In the genomic region with DNA sequence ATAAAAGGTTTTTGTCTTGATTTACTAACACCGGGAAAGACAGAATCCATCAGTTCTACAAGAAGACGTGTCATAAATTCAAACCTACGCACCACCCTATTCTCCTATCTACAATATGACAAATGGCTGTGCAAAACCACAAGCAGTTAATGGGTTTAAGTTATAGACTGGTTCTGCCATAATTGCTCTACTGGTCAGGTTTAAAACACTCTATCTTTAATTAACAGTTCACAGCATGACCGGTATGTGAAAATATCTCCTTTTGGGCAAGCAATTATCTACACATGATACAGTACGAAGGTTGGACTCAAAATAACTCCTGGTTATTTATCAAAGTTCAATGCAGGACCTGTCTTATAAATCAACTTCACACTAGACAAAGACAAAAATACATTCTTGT, we compare ENCODE assay signal across 24 mouse cellular contexts.
DNase-seq lines count a peak whose midpoint lies in the region; ATAC-seq and TF ChIP-seq lines count a peak whose summit lies in the region.
"Had no signal": no experiment of that assay in that cellular context is flagged by ENCODE, and none has a peak within 500 bp of the region (broad histone marks: within the 10 kb centered on the region; RNA-seq: fewer than 3 reads in every experiment).

No protein-coding gene starts in this region.

- TF ChIP-seq RAD21 in MEL (IDR thresholded peaks at IDR 0.05; ENCODE audit: low read depth, low read length) = no peak

- H3K4me3 ChIP-seq in liver, postnatal 0 days (ENCODE audit: low read depth, low read length) = no peak overlapping the region
- no peak overlapping the region for H3K4me3 ChIP-seq in liver, embryonic 12.5 days
- no peak overlapping the region for H3K4me3 ChIP-seq in G1E (ENCODE audit: low read depth, low read length)
- no peak overlapping the region; a peak in 1 of 4 replicates for H3K4me3 ChIP-seq in MEL (ENCODE audit: control insufficient read depth in 1 of 2, insufficient read depth in 1 of 2, low read depth in 2 of 2, low read length in 2 of 2)
- H3K4me3 ChIP-seq in hindbrain, embryonic 16.5 days (ENCODE audit: low read length) = no peak overlapping the region
- H3K4me3 ChIP-seq: embryonic facial prominence, embryonic 13.5 days; embryonic facial prominence, embryonic 15.5 days; erythroblast, embryonic 14.5 days; forebrain, embryonic 10.5 days; forebrain, embryonic 12.5 days had no signal

- H3K4me2 ChIP-seq in liver, postnatal 0 days (ENCODE audit: low read depth, low read length) = no peak overlapping the region
- no peak overlapping the region for H3K4me2 ChIP-seq in liver, embryonic 12.5 days
- H3K4me2 ChIP-seq in hindbrain, embryonic 16.5 days (ENCODE audit: low read length) = no peak overlapping the region
- H3K4me2 ChIP-seq: embryonic facial prominence, embryonic 13.5 days; embryonic facial prominence, embryonic 15.5 days; forebrain, embryonic 12.5 days had no signal

- H3K36me3 ChIP-seq in liver, postnatal 0 days (replicated peaks; ENCODE audit: insufficient read depth, low read length) = no peaks in the 10 kb centered on the region
- H3K36me3 ChIP-seq in liver, embryonic 12.5 days = no peaks in the 10 kb centered on the region
- H3K36me3 ChIP-seq in G1E (replicated peaks) (peaks cover 30% of the 10 kb centered on the region), MEL (ENCODE audit: control insufficient read depth in 1 of 2, insufficient read depth in 2 of 2, low read length in 2 of 2) (peaks cover 0 to 19% of the 10 kb centered on the region in 2 experiments; a peak in 2 of 4 replicates)
- no peaks in the 10 kb centered on the region for H3K36me3 ChIP-seq in hindbrain, embryonic 16.5 days (ENCODE audit: control insufficient read depth, insufficient read depth, low read length)
- H3K36me3 ChIP-seq: embryonic facial prominence, embryonic 13.5 days; embryonic facial prominence, embryonic 15.5 days; forebrain, embryonic 10.5 days; forebrain, embryonic 12.5 days had no signal

- no peaks in the 10 kb centered on the region for H3K9me3 ChIP-seq in liver, postnatal 0 days (ENCODE audit: low read length)
- no peaks in the 10 kb centered on the region for H3K9me3 ChIP-seq in liver, embryonic 12.5 days (replicated peaks)
- no peaks in the 10 kb centered on the region for H3K9me3 ChIP-seq in G1E (replicated peaks)
- no peaks in the 10 kb centered on the region for H3K9me3 ChIP-seq in MEL (replicated peaks; ENCODE audit: insufficient read depth, low read length)
- no peaks in the 10 kb centered on the region for H3K9me3 ChIP-seq in hindbrain, embryonic 16.5 days (ENCODE audit: control insufficient read depth, low read length)
- H3K9me3 ChIP-seq: embryonic facial prominence, embryonic 13.5 days; embryonic facial prominence, embryonic 15.5 days; forebrain, embryonic 10.5 days; forebrain, embryonic 12.5 days had no signal

- no peak for DNase-seq in liver, postnatal 0 days
- no peak for DNase-seq in G1E (ENCODE audit: low spot score)
- peak; percentile 48 for DNase-seq in MEL (ENCODE audit: low read depth, low spot score)
- no peak for DNase-seq in adrenal gland, postnatal 36 days
- no peak for DNase-seq in urinary bladder, postnatal 25 days (ENCODE audit: low spot score)
- DNase-seq: adrenal gland, adult 2 months; adrenal gland, postnatal 10 days; adrenal gland, postnatal 25 days; cerebellum, adult 11-12 months; cerebellum, adult 2 months; cerebellum, adult 9-10 months; cerebellum, postnatal 10 days; cerebellum, postnatal 25 days; embryo, embryonic 11 days had no signal

- peak; percentile 41; the same call in 1 of the 2 replicates for TF ChIP-seq EP300 in liver, postnatal 0 days (IDR thresholded peaks at IDR 0.05; ENCODE audit: low read depth)
- TF ChIP-seq EP300 in MEL (IDR thresholded peaks at IDR 0.05; ENCODE audit: low read depth in 1 of 2, low read length in 2 of 2) = peak; percentile 80 to 87

- TF ChIP-seq POLR2A in MEL (IDR thresholded peaks at IDR 0.05; ENCODE audit: control insufficient read depth in 1 of 2, insufficient read depth in 1 of 2, low read depth in 1 of 2, low read length in 2 of 2, poor library complexity in 1 of 2) = no peak

- WGBS in liver, postnatal 0 days (ENCODE audit: insufficient replicate concordance) = 52% methylated on average over 5 of the region's 5 CpGs
- WGBS in liver, embryonic 12.5 days (ENCODE audit: insufficient replicate concordance) = 52% methylated on average over 5 of the region's 5 CpGs
- WGBS in hindbrain, embryonic 16.5 days = 79% methylated on average over 5 of the region's 5 CpGs

- no peaks in the 10 kb centered on the region for H3K4me1 ChIP-seq in liver, postnatal 0 days (ENCODE audit: insufficient read depth)
- H3K4me1 ChIP-seq in liver, embryonic 12.5 days = no peaks in the 10 kb centered on the region
- H3K4me1 ChIP-seq in G1E (ENCODE audit: insufficient read depth, low read depth, low read length) (peaks cover 65% of the 10 kb centered on the region), MEL (ENCODE audit: control insufficient read depth in 1 of 2, insufficient read depth in 2 of 2, low read length in 2 of 2) (peaks cover 13 to 21% of the 10 kb centered on the region in 2 experiments)
- no peaks in the 10 kb centered on the region for H3K4me1 ChIP-seq in hindbrain, embryonic 16.5 days (ENCODE audit: control insufficient read depth, insufficient read depth, low read depth, low read length)
- H3K4me1 ChIP-seq: embryonic facial prominence, embryonic 13.5 days; embryonic facial prominence, embryonic 15.5 days; forebrain, embryonic 10.5 days; forebrain, embryonic 12.5 days had no signal

- no peak overlapping the region for H3K9ac ChIP-seq in liver, postnatal 0 days (replicated peaks)
- H3K9ac ChIP-seq in liver, embryonic 12.5 days = no peak overlapping the region
- H3K9ac ChIP-seq in MEL (ENCODE audit: control insufficient read depth, low read depth, low read length, poor library complexity, severe bottlenecking) = no peak overlapping the region
- no peak overlapping the region for H3K9ac ChIP-seq in hindbrain, embryonic 16.5 days (ENCODE audit: low read depth, low read length)
- H3K9ac ChIP-seq: embryonic facial prominence, embryonic 13.5 days; embryonic facial prominence, embryonic 15.5 days; forebrain, embryonic 12.5 days had no signal

- TF ChIP-seq CTCF in liver, postnatal 0 days (IDR thresholded peaks at IDR 0.05; ENCODE audit: low read depth) = no peak
- TF ChIP-seq CTCF in G1E (IDR thresholded peaks at IDR 0.05; ENCODE audit: low read depth, low read length) = no peak
- TF ChIP-seq CTCF in MEL (IDR thresholded peaks at IDR 0.05 in 2 of 3, conservative IDR thresholded peaks at IDR 0.05 in 1 of 3; ENCODE audit: control insufficient read depth in 1 of 3, insufficient read depth in 1 of 3, low read depth in 2 of 3, low read length in 3 of 3, poor library complexity in 1 of 3, severe bottlenecking in 1 of 3) = no peak

- no peak overlapping the region for H3K27ac ChIP-seq in liver, postnatal 0 days (ENCODE audit: low read depth)
- H3K27ac ChIP-seq in liver, embryonic 12.5 days = no peak overlapping the region
- peak overlapping the region; percentile 63 for H3K27ac ChIP-seq in MEL (ENCODE audit: control insufficient read depth, low read depth, low read length)
- H3K27ac ChIP-seq in hindbrain, embryonic 16.5 days (ENCODE audit: low read depth, low read length) = no peak overlapping the region
- H3K27ac ChIP-seq: embryonic facial prominence, embryonic 13.5 days; embryonic facial prominence, embryonic 15.5 days; forebrain, embryonic 10.5 days; forebrain, embryonic 12.5 days had no signal

- no peaks in the 10 kb centered on the region for H3K79me2 ChIP-seq in MEL (ENCODE audit: control insufficient read depth, insufficient read depth, low read length, poor library complexity)

- H3K27me3 ChIP-seq in liver, postnatal 0 days (ENCODE audit: insufficient read depth, low read length) = no peaks in the 10 kb centered on the region
- H3K27me3 ChIP-seq in liver, embryonic 12.5 days (replicated peaks) = no peaks in the 10 kb centered on the region
- no peaks in the 10 kb centered on the region for H3K27me3 ChIP-seq in G1E (ENCODE audit: insufficient read depth, low read length)
- no peaks in the 10 kb centered on the region for H3K27me3 ChIP-seq in MEL (ENCODE audit: control insufficient read depth in 1 of 2, insufficient read depth in 2 of 2, low read length in 2 of 2)
- H3K27me3 ChIP-seq in hindbrain, embryonic 16.5 days (replicated peaks; ENCODE audit: control insufficient read depth, insufficient read depth, low read length) = no peaks in the 10 kb centered on the region
- H3K27me3 ChIP-seq: embryonic facial prominence, embryonic 13.5 days; embryonic facial prominence, embryonic 15.5 days; forebrain, embryonic 12.5 days had no signal

- ATAC-seq in liver, postnatal 0 days = no peak
- ATAC-seq in liver, embryonic 12.5 days = no peak
- ATAC-seq in G1E (ENCODE audit: extremely low read depth, insufficient number of reproducible peaks, low FRiP score, poor library complexity, severe bottlenecking) = peak; percentile 60
- peak; percentile 75 for ATAC-seq in megakaryocyte progenitor cell, adult 5-6 weeks (replicated peaks; ENCODE audit: poor library complexity)
- no peak for ATAC-seq in hindbrain, embryonic 16.5 days
- ATAC-seq: forebrain, embryonic 14.5 days; forebrain, embryonic 16.5 days had no signal

TF ChIP-seq in MEL, 35 proteins besides CTCF, POLR2A, EP300 and RAD21:
- peak; percentile 71 for TF ChIP-seq ETS1 (IDR thresholded peaks at IDR 0.05; ENCODE audit: low read depth, low read length)
- TF ChIP-seq MAX (IDR thresholded peaks at IDR 0.05; ENCODE audit: low read length) = no peak
- peak; percentile 79 for TF ChIP-seq TCF12 (IDR thresholded peaks at IDR 0.05; ENCODE audit: low read depth, low read length)
- TF ChIP-seq SIN3A (IDR thresholded peaks at IDR 0.05; ENCODE audit: low read length) = peak; percentile 53
- peak; percentile 78 for TF ChIP-seq RCOR1 (IDR thresholded peaks at IDR 0.05; ENCODE audit: low read depth, low read length)
- TF ChIP-seq CHD2 (IDR thresholded peaks at IDR 0.05; ENCODE audit: low read length) = no peak
- TF ChIP-seq TBP (IDR thresholded peaks at IDR 0.05; ENCODE audit: low read depth, low read length) = no peak
- peak; percentile 62 for TF ChIP-seq GATA1 (IDR thresholded peaks at IDR 0.05; ENCODE audit: low read depth, low read length)
- TF ChIP-seq MYB (IDR thresholded peaks at IDR 0.05; ENCODE audit: low read depth, low read length) = peak; percentile 66; the same call in 1 of the 2 replicates

Comparison
In these comparisons a context has a peak if more than half of its experiments do, and no peak if none do; other contexts are left out.
1. ATAC-seq: peak in G1E (single experiment) and megakaryocyte progenitor cell, adult 5-6 weeks (single experiment); none in liver, postnatal 0 days (single experiment), liver, embryonic 12.5 days (single experiment) and hindbrain, embryonic 16.5 days (single experiment).